Mouse (Mus musculus): ENCODE results near the gene Gnb1.

DNA sequence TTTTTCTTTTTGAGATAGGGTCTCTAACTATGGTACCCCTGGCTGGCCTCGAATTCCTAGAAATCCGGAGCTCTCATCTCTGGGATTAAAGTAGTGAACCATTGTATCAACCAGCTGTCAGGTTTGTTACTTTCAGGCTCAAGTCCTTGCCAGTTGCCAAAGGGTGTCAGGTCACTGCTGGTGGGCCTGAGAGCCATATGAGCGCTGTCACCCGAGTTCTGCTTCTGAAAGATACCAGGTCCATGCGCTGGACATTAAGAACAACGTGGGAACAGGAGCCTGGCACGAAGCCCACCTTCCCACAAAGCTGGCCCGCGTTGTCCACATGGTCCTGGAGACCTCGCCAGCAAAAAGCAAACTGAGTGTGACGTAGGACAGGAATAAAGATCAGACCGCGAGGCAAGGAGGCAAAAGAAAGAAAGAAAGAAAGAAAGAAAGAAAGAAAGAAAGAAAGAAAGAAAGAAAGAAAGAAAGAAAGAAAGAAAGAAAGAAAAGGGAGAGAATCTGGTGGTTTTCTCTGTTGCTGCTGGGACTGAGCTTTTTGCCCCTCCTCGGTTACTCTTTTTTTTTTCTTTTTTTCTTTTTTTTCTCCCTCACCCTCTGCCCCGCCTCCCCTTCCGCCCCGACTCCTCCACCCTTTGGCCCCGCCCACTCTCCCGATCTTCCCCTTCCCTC lies 71.7 kb downstream of the Gnb1 start:
- TF ChIP-seq CTCF (IDR thresholded peaks at IDR 0.05; ENCODE audit: low read depth) (no peak), EP300 (IDR thresholded peaks at IDR 0.05; ENCODE audit: low read depth) (no peak)

Data from liver, embryonic 14.5 days (tissue).